Mouse (Mus musculus) midbrain, postnatal 0 days (tissue): ENCODE measurements at regions not wholly inside any gene's neighbourhood (a gene's known extent, or its start where the extent isn't known, plus 50 kb on each side); places are given as distances from the start of the nearest gene placed in this dataset.
A peak's percentile ranks its signal among the peaks of the same experiment; 100 is the strongest.

Experiments used
- ATAC-seq: fragments of 200-750 bp; cut with Nextera tagmentation; 2 replicates; pipeline ENCODE4 v1.8.0; 2017; ENCODE audit warnings: moderate number of reproducible peaks, mild to moderate bottlenecking, moderate TSS enrichment, moderate library complexity; ENCODE audit not compliant: low FRiP score
- DNase-seq: peaks from one replicate; pipeline ENCODE4 v3.0.0-alpha.2; 2015; ENCODE audit warnings: low spot score
- H3K27ac ChIP-seq: fragments of 300-500 bp; sonication (generic); 2 replicates; pipeline ENCODE4 v1.5.1; 2014; ENCODE audit warnings: low read depth, mild to moderate bottlenecking, low read length, mixed read lengths
- H3K27me3 ChIP-seq: fragments of 300-500 bp; sonication (generic); 2 replicates; pipeline ENCODE4 v1.6.1; 2014; ENCODE audit warnings: low read length, control low read depth, mixed read lengths; ENCODE audit not compliant: insufficient read depth
- H3K36me3 ChIP-seq: fragments of 300-500 bp; sonication (generic); 2 replicates; pipeline ENCODE4 v1.6.1; 2014; ENCODE audit warnings: low read length, control low read depth, mixed read lengths; ENCODE audit not compliant: insufficient read depth
- H3K4me1 ChIP-seq: fragments of 300-500 bp; sonication (generic); 2 replicates; pipeline ENCODE4 v1.6.1; 2014; ENCODE audit warnings: mild to moderate bottlenecking, control low read depth, antibody characterized with exemption, low read length, mixed read lengths; ENCODE audit not compliant: insufficient read depth
- H3K4me2 ChIP-seq: fragments of 300-500 bp; sonication (generic); 2 replicates; pipeline ENCODE4 v1.6.1; 2014; ENCODE audit warnings: low read depth, mild to moderate bottlenecking, low read length, mixed read lengths; ENCODE audit not compliant: poor library complexity, severe bottlenecking
- H3K4me3 ChIP-seq: fragments of 300-500 bp; sonication (generic); 2 replicates; pipeline ENCODE4 v1.5.1; 2014; ENCODE audit warnings: low read depth, mild to moderate bottlenecking, low read length, moderate library complexity
- H3K9ac ChIP-seq: fragments of 300-500 bp; sonication (generic); replicated peaks from 2 replicates; pipeline ENCODE4 v1.6.1; 2014; ENCODE audit warnings: mild to moderate bottlenecking, low read length, moderate library complexity, mixed read lengths; ENCODE audit not compliant: poor library complexity, severe bottlenecking
- H3K9me3 ChIP-seq: fragments of 300-500 bp; sonication (generic); 2 replicates; pipeline ENCODE4 v1.6.1; 2016; ENCODE audit warnings: low read length, control low read depth
- CTCF ChIP-seq: IDR thresholded peaks from 2 replicates; pipeline ENCODE4 v1.5.1; 2016; ENCODE audit warnings: antibody characterized with exemption, mild to moderate bottlenecking
- WGBS: fragments of 180-500 bp; shearing (Covaris S2); extraction: QIAGEN DNeasy Blood & Tissue Kit; methylation state at CpG from one replicate; pipeline ENCODE4 v1.1.7; 2014; 5-methylcytosine and 5-hydroxymethylcytosine counted together

GRCm38 (mm10) chr7:62924585-62925331 is 101.3 kb upstream of the A26c2 start:
- WGBS = 68% methylated on average over 6 of the region's 6 CpGs
- DNase-seq = peak; percentile 67
- peak; percentile 95 for TF ChIP-seq CTCF
- no peak overlapping the region for H3K4me2 ChIP-seq
- no peak overlapping the region for H3K9ac ChIP-seq
- H3K4me1 ChIP-seq = no peaks in the 10 kb centered on the region
- no peak overlapping the region for H3K4me3 ChIP-seq
- H3K36me3 ChIP-seq = no peaks in the 10 kb centered on the region
- no peaks in the 10 kb centered on the region for H3K9me3 ChIP-seq
- ATAC-seq = peak; percentile 72; the same call in 1 of the 2 replicates
- H3K27ac ChIP-seq = no peak overlapping the region
- H3K27me3 ChIP-seq = no peaks in the 10 kb centered on the region

- TF ChIP-seq CTCF = peak; percentile 70
- Histone ChIP-seq H3K27ac (no peak overlapping the region), H3K36me3 (no peaks in the 10 kb centered on the region), H3K4me1 (no peaks in the 10 kb centered on the region), H3K4me2 (no peak overlapping the region), H3K9ac (no peak overlapping the region), H3K27me3 (no peaks in the 10 kb centered on the region), H3K4me3 (no peak overlapping the region), H3K9me3 (no peaks in the 10 kb centered on the region)
- no peak for ATAC-seq
- DNase-seq = peak; percentile 27
- 0% methylated on average over 1 of the region's 1 CpGs for WGBS
Measured at GRCm38 (mm10) chr7:62922246-62922645, 98.8 kb upstream of the A26c2 start.

- Histone ChIP-seq H3K9me3 (no peaks in the 10 kb centered on the region), H3K27ac (no peak overlapping the region), H3K4me2 (no peak overlapping the region), H3K36me3 (no peaks in the 10 kb centered on the region), H3K9ac (no peak overlapping the region), H3K4me3 (no peak overlapping the region), H3K4me1 (no peaks in the 10 kb centered on the region), H3K27me3 (no peaks in the 10 kb centered on the region)
- no peak for DNase-seq
- TF ChIP-seq CTCF = no peak
- ATAC-seq = no peak
- 80% methylated on average over 4 of the region's 4 CpGs for WGBS
Measured at GRCm38 (mm10) chr7:62894337-62894736, 70.9 kb upstream of the A26c2 start.

- no peak overlapping the region for H3K27ac ChIP-seq
- TF ChIP-seq CTCF = peak; percentile 93
- no peak overlapping the region for H3K9ac ChIP-seq
- no peak overlapping the region for H3K4me2 ChIP-seq
- no peak overlapping the region for H3K4me3 ChIP-seq
- DNase-seq = peak; percentile 88
- H3K27me3 ChIP-seq = no peaks in the 10 kb centered on the region
- H3K36me3 ChIP-seq = no peaks in the 10 kb centered on the region
- no peaks in the 10 kb centered on the region for H3K9me3 ChIP-seq
- H3K4me1 ChIP-seq = no peaks in the 10 kb centered on the region
- ATAC-seq = peak; percentile 81
- 16% methylated on average over 1 of the region's 1 CpGs for WGBS
Measured at GRCm38 (mm10) chr7:62877033-62877432, 53.6 kb upstream of the A26c2 start.
